Mouse (Mus musculus) hindbrain, postnatal 0 days (tissue): ENCODE measurements around the gene D10Jhu81e. TPM values are rescaled to one million over a fixed set of nuclear protein-coding genes. Genes with fewer than 3 reads are reported as not detected.

Source experiments
- ATAC-seq: fragments of 200-750 bp; cut with Nextera tagmentation; 2 replicates; pipeline ENCODE4 v1.8.0; 2017; ENCODE audit warnings: mild to moderate bottlenecking, moderate TSS enrichment, moderate library complexity
- DNase-seq: peaks from one replicate; pipeline ENCODE4 v3.0.0-alpha.2; 2015; ENCODE audit warnings: low spot score
- H3K27ac ChIP-seq: fragments of 300-500 bp; sonication (generic); 2 replicates; pipeline ENCODE4 v1.5.1; 2014; ENCODE audit warnings: mild to moderate bottlenecking
- H3K27me3 ChIP-seq: fragments of 300-500 bp; sonication (generic); 2 replicates; pipeline ENCODE4 v1.6.1; 2014; ENCODE audit warnings: low read length, mixed read lengths; ENCODE audit not compliant: insufficient read depth
- H3K36me3 ChIP-seq: fragments of 300-500 bp; sonication (generic); 2 replicates; pipeline ENCODE4 v1.6.1; 2014; ENCODE audit warnings: low read length, mixed read lengths; ENCODE audit not compliant: insufficient read depth
- H3K4me1 ChIP-seq: fragments of 300-500 bp; sonication (generic); 2 replicates; pipeline ENCODE4 v1.6.1; 2014; ENCODE audit warnings: antibody characterized with exemption, low read length, mixed read lengths; ENCODE audit not compliant: insufficient read depth
- H3K4me2 ChIP-seq: fragments of 300-500 bp; sonication (generic); 2 replicates; pipeline ENCODE4 v1.6.1; 2014; ENCODE audit warnings: low read depth, mild to moderate bottlenecking, low read length, moderate library complexity, mixed read lengths
- H3K4me3 ChIP-seq: fragments of 300-500 bp; sonication (generic); 2 replicates; pipeline ENCODE4 v1.5.1; 2014; ENCODE audit warnings: low read length
- H3K9ac ChIP-seq: fragments of 300-500 bp; sonication (generic); replicated peaks from 2 replicates; pipeline ENCODE4 v1.6.1; 2014; ENCODE audit warnings: mild to moderate bottlenecking, low read length, moderate library complexity, mixed read lengths
- H3K9me3 ChIP-seq: fragments of 300-500 bp; sonication (generic); 2 replicates; pipeline ENCODE4 v1.6.1; 2016; ENCODE audit warnings: low read length, mixed read lengths
- CTCF ChIP-seq: IDR thresholded peaks from 2 replicates; pipeline ENCODE4 v1.5.1; 2016; ENCODE audit warnings: antibody characterized with exemption, control low read depth, low read depth
- WGBS: fragments of 180-500 bp; shearing (Covaris S2); extraction: QIAGEN DNeasy Blood & Tissue Kit; methylation state at CpG from one replicate; pipeline ENCODE4 v1.1.7; 2014; 5-methylcytosine and 5-hydroxymethylcytosine counted together
- polyA plus RNA-seq: library from polyadenylated mRNA; unstranded; fragments of >200 nt; fragmentation: Nextera tagmentation; extraction: Ambion mirVana; gene quantifications from 2 replicates; pipeline ENCODE4 v1.2.1, GENCODE M21; 2015
- total RNA-seq: library from RNA; depleted of rRNA; stranded (reverse); fragments of >200 nt; gene quantifications from 2 replicates; pipeline ENCODE4 v1.2.3, GENCODE M21; 2014

D10Jhu81e gene
- total and polyA plus RNA-seq, 2 experiments from 2014 or later = 32.2 to 110 TPM

- Histone ChIP-seq H3K4me1 (peaks cover 13% of the 10 kb centered on the region), H3K9me3 (no peaks in the 10 kb centered on the region), H3K36me3 (peaks cover 47% of the 10 kb centered on the region), H3K4me3 (no peak overlapping the region), H3K27me3 (no peaks in the 10 kb centered on the region), H3K9ac (peak overlapping the region; percentile 86; the same call in 1 of the 2 replicates), H3K27ac (peak overlapping the region; percentile 75), H3K4me2 (peak overlapping the region; percentile 88; the same call in 1 of the 2 replicates)
- ATAC-seq = no peak
- DNase-seq = no peak
- TF ChIP-seq CTCF = no peak
- WGBS = 73% methylated on average over 2 of the region's 2 CpGs
Measured at GRCm38 (mm10) chr10:78170445-78170844, 863 bp upstream of the D10Jhu81e start.

- H3K27ac ChIP-seq = peak overlapping the region; percentile 82; the same call in 1 of the 2 replicates
- ATAC-seq = no peak
- H3K36me3 ChIP-seq = peaks cover 36% of the 10 kb centered on the region
- no peak for DNase-seq
- TF ChIP-seq CTCF = no peak
- H3K4me1 ChIP-seq = peaks cover 13% of the 10 kb centered on the region
- peak overlapping the region; percentile 88 for H3K4me2 ChIP-seq
- 87% methylated on average over 11 of the region's 11 CpGs for WGBS
- H3K9me3 ChIP-seq = no peaks in the 10 kb centered on the region
- no peaks in the 10 kb centered on the region for H3K27me3 ChIP-seq
- peak overlapping the region; percentile 89 for H3K4me3 ChIP-seq
- peak overlapping the region; percentile 86 for H3K9ac ChIP-seq
Measured at GRCm38 (mm10) chr10:78168792-78169191, 790 bp downstream of the D10Jhu81e start.

GRCm38 (mm10) chr10:78167775-78168174 lies 1.8 kb downstream of the D10Jhu81e start:
- no peak for TF ChIP-seq CTCF
- ATAC-seq = no peak
- H3K27me3 ChIP-seq = no peaks in the 10 kb centered on the region

GRCm38 (mm10) chr10:78167333-78167732 lies 2.2 kb downstream of the D10Jhu81e start:
- peak; percentile 63 for DNase-seq
- peaks cover 36% of the 10 kb centered on the region for H3K36me3 ChIP-seq

More at GRCm38 (mm10) chr10:78167775-78168174, 1.8 kb downstream of the D10Jhu81e start:
- no peak for DNase-seq
- Histone ChIP-seq H3K36me3 (peaks cover 36% of the 10 kb centered on the region), H3K27ac (no peak overlapping the region), H3K9me3 (no peaks in the 10 kb centered on the region), H3K4me2 (no peak overlapping the region), H3K4me1 (peaks cover 13% of the 10 kb centered on the region), H3K9ac (no peak overlapping the region), H3K4me3 (no peak overlapping the region)

GRCm38 (mm10) chr10:78165256-78166005 lies 4.2 kb downstream of the D10Jhu81e start:
- WGBS = 85% methylated on average over 21 of the region's 21 CpGs
- no peak for DNase-seq

More at GRCm38 (mm10) chr10:78167333-78167732, 2.2 kb downstream of the D10Jhu81e start:
- Histone ChIP-seq H3K27me3 (no peaks in the 10 kb centered on the region), H3K4me3 (no peak overlapping the region), H3K4me2 (no peak overlapping the region), H3K27ac (no peak overlapping the region; the same call in 1 of the 2 replicates), H3K4me1 (peaks cover 13% of the 10 kb centered on the region), H3K9ac (no peak overlapping the region), H3K9me3 (no peaks in the 10 kb centered on the region)
- WGBS = 62% methylated on average over 7 of the region's 7 CpGs
- ATAC-seq = no peak
- TF ChIP-seq CTCF = no peak

GRCm38 (mm10) chr10:78164786-78165185 lies 4.8 kb downstream of the D10Jhu81e start:
- H3K36me3 ChIP-seq = peaks cover 39% of the 10 kb centered on the region
- DNase-seq = no peak

More at GRCm38 (mm10) chr10:78165256-78166005, 4.2 kb downstream of the D10Jhu81e start:
- no peak overlapping the region for H3K9ac ChIP-seq
- no peak overlapping the region for H3K27ac ChIP-seq
- peaks cover 39% of the 10 kb centered on the region for H3K36me3 ChIP-seq
- TF ChIP-seq CTCF = no peak
- H3K4me3 ChIP-seq = no peak overlapping the region
- H3K9me3 ChIP-seq = no peaks in the 10 kb centered on the region
- peaks cover 13% of the 10 kb centered on the region for H3K4me1 ChIP-seq
- no peak overlapping the region for H3K4me2 ChIP-seq
- H3K27me3 ChIP-seq = no peaks in the 10 kb centered on the region
- ATAC-seq = no peak

GRCm38 (mm10) chr10:78163923-78164322 lies 5.7 kb downstream of the D10Jhu81e start:
- 32% methylated on average over 4 of the region's 4 CpGs for WGBS
- ATAC-seq = peak; percentile 60
- no peak overlapping the region for H3K4me3 ChIP-seq

More at GRCm38 (mm10) chr10:78164786-78165185, 4.8 kb downstream of the D10Jhu81e start:
- WGBS = 87% methylated on average over 12 of the region's 12 CpGs
- H3K27ac ChIP-seq = no peak overlapping the region
- H3K4me1 ChIP-seq = peaks cover 10% of the 10 kb centered on the region
- H3K27me3 ChIP-seq = no peaks in the 10 kb centered on the region
- no peak for ATAC-seq
- no peak overlapping the region for H3K9ac ChIP-seq
- no peaks in the 10 kb centered on the region for H3K9me3 ChIP-seq
- H3K4me3 ChIP-seq = no peak overlapping the region
- no peak for TF ChIP-seq CTCF
- no peak overlapping the region for H3K4me2 ChIP-seq

More at GRCm38 (mm10) chr10:78163923-78164322, 5.7 kb downstream of the D10Jhu81e start:
- Histone ChIP-seq H3K9me3 (no peaks in the 10 kb centered on the region), H3K36me3 (peaks cover 39% of the 10 kb centered on the region), H3K9ac (no peak overlapping the region), H3K4me1 (peaks cover 13% of the 10 kb centered on the region), H3K4me2 (no peak overlapping the region), H3K27me3 (no peaks in the 10 kb centered on the region), H3K27ac (no peak overlapping the region)
- peak; percentile 86 for TF ChIP-seq CTCF
- peak; percentile 84 for DNase-seq
